Mouse (Mus musculus): ENCODE results near the gene Cep295.

DNA sequence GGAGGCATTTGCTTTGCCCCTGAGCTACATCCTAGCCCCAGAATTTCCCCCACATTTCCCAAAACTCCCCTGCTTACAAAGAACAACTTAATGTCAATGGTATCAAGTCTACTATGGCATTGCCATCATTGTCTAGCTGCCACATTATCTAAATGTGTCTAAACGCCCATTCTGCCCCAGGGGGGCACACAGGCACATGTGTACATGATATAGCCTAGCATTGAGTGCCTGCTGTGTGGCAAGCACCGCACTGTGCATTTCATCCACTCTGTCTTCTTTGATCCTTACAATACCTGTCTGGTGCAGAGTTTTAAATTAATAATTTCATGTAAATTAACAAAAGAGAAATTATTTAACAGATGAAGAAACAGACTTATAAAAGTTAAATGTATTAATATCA, 8.7 kb upstream of the Cep295 start:
- no peak for TF ChIP-seq EP300 (IDR thresholded peaks at IDR 0.05; ENCODE audit: low read depth)
- TF ChIP-seq CTCF (IDR thresholded peaks at IDR 0.05; ENCODE audit: low read depth): no peak

All from liver, embryonic 14.5 days (tissue).